Mouse (Mus musculus) heart, postnatal 25 days (tissue): ENCODE data around the gene Fnbp1l. TPM values are rescaled to one million over a fixed set of nuclear protein-coding genes. Genes with fewer than 3 reads are reported as not detected.

Experiments used
- DNase-seq: peaks from one replicate; pipeline ENCODE4 v3.0.0; 2022; ENCODE audit warnings: low spot score
- intact Hi-C: fragments of 180-260 bp; cut with DNase I; formaldehyde crosslinking; loops from one replicate; pipeline ENCODE4 v1.15.1; 2025
- microRNA-seq: library from miRNA; unstranded; fragments of <30 nt; microRNA quantifications from one replicate; pipeline ENCODE4 v1.2.0, GENCODE M21; 2022
- total RNA-seq, 2 experiments: library from RNA; stranded (reverse); gene quantifications; 2 replicates each; pipeline ENCODE4 v1.2.3; 2021

Fnbp1l gene
- total RNA-seq, 2 experiments from 2014 or later, result 19.2 to 20.3 TPM

GRCm38 (mm10) chr3:122509084-122509483 lies 110.4 kb downstream of the Fnbp1l start:
- intact Hi-C loops, result loop anchor here (2.0 to 10.0 kb wide), 3 partner anchors 130 to 276 kb away; partner anchors contain the start of gene Pde5a
- peak; percentile 25 for DNase-seq

- DNase-seq, result no peak
- intact Hi-C loops, result loop anchor here (2.0 to 10.0 kb wide), 3 partner anchors 131 to 277 kb away; partner anchors contain the start of gene Pde5a
Measured at GRCm38 (mm10) chr3:122507826-122508225, 111.7 kb downstream of the Fnbp1l start.

GRCm38 (mm10) chr3:122506343-122506916 lies 113.1 kb downstream of the Fnbp1l start:
- no peak for DNase-seq
- intact Hi-C loops, result loop anchor here (10.0 kb wide), 2 partner anchors 218 to 278 kb away; partner anchors contain the start of gene Pde5a

GRCm38 (mm10) chr3:122500929-122501328 lies 118.6 kb downstream of the Fnbp1l start:
- DNase-seq, result no peak
- intact Hi-C loops, result loop anchor here (10.0 kb wide), 2 partner anchors 224 to 284 kb away; partner anchors contain the start of gene Pde5a

GRCm38 (mm10) chr3:122499647-122500046 lies 119.9 kb downstream of the Fnbp1l start:
- no peak for DNase-seq
- intact Hi-C loops, result loop anchor here (10.0 kb wide), 2 partner anchors 225 to 285 kb away; partner anchors contain the start of gene Pde5a

GRCm38 (mm10) chr3:122498528-122498927 lies 121.0 kb downstream of the Fnbp1l start:
- intact Hi-C loops, result no loop called here
- DNase-seq, result no peak

- intact Hi-C loops, result no loop called here
- DNase-seq, result no peak
Measured at GRCm38 (mm10) chr3:122497871-122498270, 121.6 kb downstream of the Fnbp1l start.

- DNase-seq, result no peak
- intact Hi-C loops, result no loop called here
Measured at GRCm38 (mm10) chr3:122494764-122495163, 124.8 kb downstream of the Fnbp1l start.

GRCm38 (mm10) chr3:122492872-122493615 lies 126.5 kb downstream of the Fnbp1l start:
- intact Hi-C loops, result no loop called here
- DNase-seq, result no peak

- intact Hi-C loops, result no loop called here
Measured at GRCm38 (mm10) chr3:122492006-122492405, 127.5 kb downstream of the Fnbp1l start.

GRCm38 (mm10) chr3:122490574-122490973 lies 128.9 kb downstream of the Fnbp1l start:
- DNase-seq, result no peak
- intact Hi-C loops, result no loop called here

More at GRCm38 (mm10) chr3:122492006-122492405, 127.5 kb downstream of the Fnbp1l start:
- no peak for DNase-seq

Small RNA genes lying within 50 kb of the gene (microRNA-seq; reads per million reads assigned to microRNA genes)
- not detected for gene Mir7657

Other genes starting within 250 kb of the Fnbp1l start
- gene Pde5a, start 109.2 kb upstream of the Fnbp1l start, total RNA-seq, result 1 to 10 TPM; 5.0 to 6.2 TPM